Mouse (Mus musculus) cerebellum, adult 2 months (tissue): ENCODE measurements around the gene Parvb. TPM values are rescaled to one million over a fixed set of nuclear protein-coding genes. Genes with fewer than 3 reads are reported as not detected.

Experiments used
- DNase-seq, 2 experiments: peaks; one replicate each; pipeline ENCODE4 v3.0.0; 2021
- H3K27ac ChIP-seq: fragments of 200-500 bp; 2 replicates; pipeline ENCODE4 v1.5.1; 2012; ENCODE audit warnings: low read length, control low read depth, inconsistent platforms; ENCODE audit not compliant: insufficient read depth
- H3K27me3 ChIP-seq: fragments of 200-500 bp; 2 replicates; pipeline ENCODE4 v1.6.1; 2012; ENCODE audit warnings: inconsistent platforms, mild to moderate bottlenecking, low read length, moderate library complexity; ENCODE audit not compliant: control insufficient read depth, insufficient read depth
- H3K4me1 ChIP-seq: fragments of 200-500 bp; 2 replicates; pipeline ENCODE4 v1.6.1; 2011; ENCODE audit warnings: low read length; ENCODE audit not compliant: control insufficient read depth, insufficient read depth
- H3K4me3 ChIP-seq: fragments of 200-500 bp; replicated peaks from 2 replicates; pipeline ENCODE3; 2011; ENCODE audit warnings: mild to moderate bottlenecking, low read depth, low read length, control low read depth; ENCODE audit not compliant: insufficient read depth
- CTCF ChIP-seq: fragments of 200-500 bp; IDR thresholded peaks from 2 replicates; pipeline ENCODE4 v1.5.1; 2011; ENCODE audit warnings: low read depth, mild to moderate bottlenecking, control low read depth, low read length, moderate library complexity, borderline replicate concordance; ENCODE audit not compliant: insufficient read depth
- POLR2A ChIP-seq: fragments of 200-500 bp; IDR thresholded peaks from 2 replicates; pipeline ENCODE4 v1.6.1; 2011; ENCODE audit warnings: low read length, control low read depth, borderline replicate concordance; ENCODE audit not compliant: insufficient read depth
- WGBS: fragments of 180-500 bp; shearing (Covaris S2); methylation state at CpG from one replicate; pipeline ENCODE4 v1.1.7; 2018; 5-methylcytosine and 5-hydroxymethylcytosine counted together
- polyA plus RNA-seq: library from polyadenylated mRNA; depleted of rRNA; stranded (reverse); fragments of >200 nt; gene quantifications from 2 replicates; pipeline ENCODE4 v1.2.3, GENCODE M21; 2012

The Parvb gene
- polyA plus RNA-seq, 1 experiment: 16.4 TPM

DNA sequence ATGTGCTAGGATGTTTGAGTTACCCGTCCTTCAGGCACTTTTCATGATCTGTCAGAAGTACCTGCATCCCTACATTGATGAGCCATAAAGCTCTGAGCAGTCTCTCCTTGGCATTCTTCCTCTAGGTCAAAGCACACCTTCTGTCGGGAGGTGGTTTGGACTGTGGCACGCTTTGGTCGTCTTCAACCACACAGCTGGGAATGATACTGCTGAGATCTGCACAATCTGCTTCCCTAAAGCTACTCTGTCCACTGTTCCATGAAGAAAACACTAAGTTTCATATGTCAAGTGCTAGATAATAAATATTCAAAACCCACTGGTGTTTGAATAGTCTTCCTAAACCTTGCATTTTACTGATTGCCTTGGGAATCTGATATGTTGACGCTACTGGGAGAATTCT lies 10.3 kb upstream of the Parvb start:
- no peak for TF ChIP-seq POLR2A
- no peak for TF ChIP-seq CTCF
- Histone ChIP-seq H3K4me1 (peaks cover 4% of the 10 kb centered on the region; the same call in 1 of the 2 replicates), H3K27ac (no peak overlapping the region), H3K27me3 (no peaks in the 10 kb centered on the region), H3K4me3 (no peak overlapping the region)
- DNase-seq: no peak
- 57% methylated on average over 5 of the region's 5 CpGs for WGBS

DNA sequence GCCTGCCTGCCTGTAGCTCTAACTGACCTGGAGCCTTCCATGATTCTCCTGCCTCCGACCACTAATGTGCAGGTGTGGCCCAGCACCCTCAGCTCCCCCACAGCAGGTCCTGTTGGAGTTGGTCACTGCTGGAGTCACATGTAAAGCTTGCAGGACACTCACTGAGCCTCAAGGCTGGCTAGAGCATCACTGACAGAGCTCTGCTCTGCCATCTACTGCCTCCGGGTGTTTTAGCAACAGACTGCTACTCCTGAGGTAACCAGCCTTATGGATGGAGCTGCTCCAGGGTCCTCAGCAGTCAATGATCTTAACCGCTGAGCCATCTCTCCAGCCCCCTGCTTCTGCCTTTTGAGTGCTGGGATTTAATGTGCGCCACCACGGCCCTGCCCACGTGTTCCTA lies 8.4 kb upstream of the Parvb start:
- DNase-seq: no peak
- Histone ChIP-seq H3K27ac (no peak overlapping the region), H3K4me1 (no peaks in the 10 kb centered on the region), H3K27me3 (no peaks in the 10 kb centered on the region; the same call in 1 of the 2 replicates), H3K4me3 (no peak overlapping the region)
- WGBS: 50% methylated on average over 6 of the region's 6 CpGs
- TF ChIP-seq CTCF: no peak
- TF ChIP-seq POLR2A: no peak

DNA sequence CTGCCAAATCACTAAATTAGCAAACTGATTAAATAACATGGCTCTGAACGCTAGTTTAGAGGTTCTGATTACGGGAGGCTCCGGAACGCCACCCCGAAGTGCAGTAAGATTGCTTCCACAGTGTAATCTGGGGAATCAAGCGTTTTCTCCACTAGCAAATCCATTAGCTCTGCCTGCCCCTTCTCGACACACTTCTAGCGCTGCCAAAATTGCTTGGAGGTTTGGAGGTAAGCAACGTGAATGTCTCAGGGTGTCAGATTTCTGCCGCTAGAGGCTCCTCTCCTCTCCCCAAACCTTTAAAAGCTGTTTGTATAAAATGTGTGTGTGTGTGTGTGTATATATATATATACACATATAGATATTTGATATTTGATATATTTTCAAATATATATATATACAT lies 7.1 kb upstream of the Parvb start:
- no peak for DNase-seq
- H3K27ac ChIP-seq: no peak overlapping the region
- H3K27me3 ChIP-seq: no peaks in the 10 kb centered on the region; the same call in 1 of the 2 replicates
- TF ChIP-seq CTCF: no peak
- TF ChIP-seq POLR2A: no peak
- no peaks in the 10 kb centered on the region for H3K4me1 ChIP-seq
- H3K4me3 ChIP-seq: no peak overlapping the region
- 53% methylated on average over 10 of the region's 10 CpGs for WGBS

DNA sequence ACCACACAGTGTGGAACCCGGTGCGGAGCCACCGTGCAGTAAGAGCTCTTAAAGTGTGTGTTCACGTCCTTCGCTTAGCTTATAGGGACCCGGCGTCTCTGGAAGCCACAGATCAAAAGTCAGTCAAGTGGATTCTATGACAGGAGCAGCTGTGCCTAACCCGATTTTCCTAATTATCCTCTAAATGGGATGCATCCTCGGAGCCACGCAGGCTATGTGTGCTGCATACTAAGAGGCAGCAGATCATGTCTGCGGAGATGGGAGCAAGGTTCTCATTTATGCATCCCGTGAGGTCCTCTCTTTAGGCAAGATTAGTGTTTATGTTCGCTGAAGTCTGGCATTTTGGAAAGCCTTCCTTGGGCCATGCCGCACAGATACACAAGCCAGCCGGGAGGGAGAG lies 4.9 kb upstream of the Parvb start:
- TF ChIP-seq CTCF: no peak
- no peak for TF ChIP-seq POLR2A
- Histone ChIP-seq H3K27ac (no peak overlapping the region), H3K4me1 (peaks cover 4% of the 10 kb centered on the region; the same call in 1 of the 2 replicates), H3K4me3 (no peak overlapping the region), H3K27me3 (no peaks in the 10 kb centered on the region; the same call in 1 of the 2 replicates)
- 72% methylated on average over 15 of the region's 15 CpGs for WGBS
- no peak for DNase-seq

DNA sequence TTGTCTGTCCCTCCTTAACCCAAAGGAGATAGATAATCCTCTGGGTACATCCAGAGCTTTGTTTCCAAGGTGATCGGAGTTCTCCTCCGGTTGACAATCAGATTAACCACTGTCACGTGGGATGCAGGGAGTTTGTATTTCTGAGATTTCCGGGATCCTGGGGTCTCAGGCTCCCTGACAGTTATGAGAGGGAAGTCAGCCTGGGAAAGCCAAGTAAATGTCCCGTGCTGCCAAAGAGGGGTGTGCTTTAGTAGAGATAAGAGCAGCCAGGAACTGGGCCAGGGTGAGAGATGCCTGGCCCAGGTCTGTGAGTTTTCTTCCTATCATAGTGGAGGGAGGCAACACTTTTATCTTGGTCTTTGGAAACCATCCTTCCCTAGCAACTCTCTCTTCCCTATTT lies 1.2 kb upstream of the Parvb start:
- WGBS: 57% methylated on average over 5 of the region's 5 CpGs
- no peak for DNase-seq
- Histone ChIP-seq H3K27ac (no peak overlapping the region), H3K27me3 (no peaks in the 10 kb centered on the region; the same call in 1 of the 2 replicates), H3K4me3 (no peak overlapping the region), H3K4me1 (peaks cover 4% of the 10 kb centered on the region; the same call in 1 of the 2 replicates)
- TF ChIP-seq POLR2A (no peak), CTCF (no peak)

DNA sequence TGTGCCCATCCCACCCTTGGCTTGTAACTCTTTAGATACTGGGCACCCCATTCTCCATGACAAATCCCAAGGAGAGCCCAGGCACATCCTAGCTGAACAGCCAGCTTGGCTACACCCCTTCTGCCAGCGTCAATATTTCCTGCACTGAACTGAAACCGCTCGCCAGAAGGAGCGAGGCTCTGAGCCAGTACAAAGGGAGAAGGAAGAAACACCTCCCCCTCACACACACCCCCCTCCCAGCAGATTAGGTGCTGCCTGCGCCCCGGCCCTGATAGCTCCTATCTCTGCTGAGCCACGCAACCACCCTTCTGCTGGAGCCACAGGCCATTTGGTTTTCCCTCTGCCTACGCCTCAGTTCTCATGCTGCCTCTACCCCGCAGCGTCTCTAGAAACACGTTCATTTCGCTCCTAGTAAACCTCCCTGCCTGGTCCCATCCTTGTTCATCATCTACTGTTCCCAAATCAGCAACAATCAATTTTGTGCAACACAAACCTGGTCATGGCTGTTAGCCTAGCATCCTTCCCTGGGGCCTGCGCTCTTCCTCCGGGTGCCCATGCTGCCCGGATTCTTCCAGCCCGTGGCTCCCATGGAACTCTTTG lies 630 bp upstream of the Parvb start:
- peaks cover 4% of the 10 kb centered on the region; the same call in 1 of the 2 replicates for H3K4me1 ChIP-seq
- peak overlapping the region; percentile 18 for H3K27ac ChIP-seq
- H3K4me3 ChIP-seq: peak overlapping the region; percentile 56
- TF ChIP-seq CTCF (no peak), POLR2A (0 out of 2 replicates have a peak, but pooled peaks have one; percentile 22)
- peak; percentile 56 to 69 for DNase-seq
- 2% methylated on average over 16 of the region's 16 CpGs for WGBS
- no peaks in the 10 kb centered on the region; the same call in 1 of the 2 replicates for H3K27me3 ChIP-seq

DNA sequence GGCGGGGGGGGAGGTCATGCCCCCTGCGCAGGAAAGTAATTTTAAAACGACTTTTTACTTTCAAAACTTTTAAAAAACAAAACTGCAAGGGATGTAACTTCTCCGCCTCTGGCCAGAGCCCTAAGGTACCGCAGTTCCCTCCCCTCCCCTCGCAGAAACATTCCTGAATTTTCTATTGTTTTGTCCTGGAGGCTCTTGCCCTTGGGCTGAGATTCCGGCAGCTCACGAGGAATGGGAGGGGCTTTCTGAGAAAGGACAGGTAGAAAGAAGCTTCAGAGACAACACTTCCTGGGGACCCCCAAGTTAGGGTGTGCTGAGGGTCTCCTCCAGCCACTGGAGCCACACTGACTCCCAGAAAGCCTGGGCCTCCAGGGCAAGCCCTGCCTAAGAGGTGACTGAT lies 766 bp downstream of the Parvb start:
- 59% methylated on average over 8 of the region's 8 CpGs for WGBS
- Histone ChIP-seq H3K4me1 (peaks cover 4% of the 10 kb centered on the region; the same call in 1 of the 2 replicates), H3K27ac (no peak overlapping the region; the same call in 1 of the 2 replicates), H3K4me3 (no peak overlapping the region), H3K27me3 (no peaks in the 10 kb centered on the region; the same call in 1 of the 2 replicates)
- TF ChIP-seq CTCF: no peak
- no peak for DNase-seq
